Mouse (Mus musculus) brain, embryonic 14.5 days (tissue): ENCODE data around the gene Ap1s2. TPM values are rescaled to one million over a fixed set of nuclear protein-coding genes. Genes with fewer than 3 reads are reported as not detected.

ENCODE experiments used
- DNase-seq: peaks from one replicate; pipeline ENCODE4 v3.0.0-alpha.2; 2011; ENCODE audit warnings: low read depth
- CTCF ChIP-seq: fragments of 200-500 bp; IDR thresholded peaks from 2 replicates; pipeline ENCODE4 v1.5.1; 2012; ENCODE audit warnings: inconsistent platforms, mild to moderate bottlenecking, moderate library complexity, borderline replicate concordance; ENCODE audit not compliant: insufficient read depth, insufficient read length; ENCODE audit errors: extremely low read depth
- POLR2A ChIP-seq: fragments of 200-500 bp; IDR thresholded peaks from 2 replicates; pipeline ENCODE4 v1.6.1; 2012; ENCODE audit warnings: mild to moderate bottlenecking, inconsistent platforms, borderline replicate concordance; ENCODE audit not compliant: poor library complexity, insufficient read depth, insufficient read length, severe bottlenecking; ENCODE audit errors: extremely low read depth
- polyA plus RNA-seq: library from polyadenylated mRNA; depleted of rRNA; stranded (reverse); fragments of >200 nt; gene quantifications from 2 replicates; pipeline ENCODE4 v1.2.3, GENCODE M21; 2012; rRNA removed

Gene Ap1s2
- polyA plus RNA-seq = 39.7 and 47.6 TPM in 2 replicates

DNA sequence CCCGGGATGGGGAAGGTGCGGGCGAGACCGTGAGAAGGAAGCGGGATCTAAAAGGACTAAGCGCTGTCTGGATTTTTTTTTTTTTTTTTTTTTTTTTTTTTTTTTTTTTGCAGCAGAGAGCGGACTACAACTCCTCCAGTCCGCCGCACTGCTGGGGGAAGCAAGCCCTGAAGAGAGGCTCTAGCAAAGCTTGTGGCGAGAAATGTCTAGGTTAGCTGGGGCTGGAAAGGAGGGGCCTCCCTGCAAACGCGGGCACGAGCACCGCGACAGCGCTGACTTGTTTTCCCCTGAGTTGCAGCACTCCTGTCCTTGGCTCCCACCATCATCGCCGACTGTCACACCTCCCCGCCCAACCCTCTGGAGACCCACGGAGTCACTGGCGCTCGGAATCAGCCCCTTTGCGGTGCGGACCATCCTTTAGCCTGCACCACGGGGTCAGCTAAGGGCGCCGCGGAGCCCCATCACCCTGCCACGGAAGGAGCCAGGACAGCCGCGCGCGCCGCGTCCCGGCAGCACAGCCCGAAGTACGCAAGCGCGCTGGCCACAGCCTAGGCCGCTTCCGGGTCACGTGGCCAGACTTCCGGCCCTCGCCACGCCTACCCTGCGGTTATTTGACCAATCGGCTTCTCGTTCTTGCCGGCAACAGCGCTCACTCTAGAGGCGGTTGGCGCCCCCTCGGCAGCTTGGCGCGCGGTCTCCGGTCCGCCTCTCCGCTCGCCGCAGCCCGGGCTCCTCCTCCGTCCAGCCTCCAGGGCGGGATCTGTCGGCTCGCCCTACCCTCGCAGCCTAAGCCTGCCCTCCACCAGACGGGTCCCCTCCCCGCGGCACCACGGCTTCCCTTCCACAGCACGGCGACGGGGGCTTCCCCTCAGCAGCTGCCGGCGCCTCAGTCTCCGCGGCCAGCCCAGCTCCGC, at the start of gene Ap1s2:
Gene Ap1s2, plus strand, starts transcription at position 681 of the 914 bp plus-strand sequence.
- peak; percentile 98 for DNase-seq
- TF ChIP-seq POLR2A (peak; percentile 87), CTCF (no peak)

DNA sequence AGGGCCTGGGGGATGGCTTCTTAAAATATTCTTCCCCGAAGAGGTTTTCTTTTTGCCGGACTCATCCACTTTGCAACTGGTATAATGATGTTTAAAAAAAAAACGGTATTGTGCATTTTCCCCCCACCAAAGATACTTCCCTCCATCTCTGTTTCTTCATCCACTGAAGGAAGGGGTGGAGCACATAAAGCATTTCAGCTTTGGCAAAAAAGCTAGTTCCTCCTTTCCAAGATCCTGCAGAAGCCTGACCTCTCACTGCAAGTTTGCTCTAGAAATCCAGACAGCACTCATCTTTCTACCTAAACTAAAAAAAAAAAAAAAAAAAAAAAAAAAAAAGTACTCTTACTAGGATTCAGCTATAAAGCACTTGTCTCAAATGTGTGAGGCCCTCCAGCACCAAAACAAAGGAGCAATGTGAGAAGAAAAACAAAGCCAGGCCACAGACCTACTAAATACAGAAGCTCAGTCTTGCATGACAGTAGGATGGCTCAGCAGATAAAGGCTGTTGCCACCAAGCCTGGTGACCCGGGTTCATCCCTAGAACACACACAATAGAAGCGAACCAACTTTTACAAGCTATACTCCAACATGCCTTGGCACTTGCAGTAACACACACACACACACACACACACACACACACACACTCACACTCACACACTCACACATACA, 41.0 kb upstream of the Ap1s2 start:
- DNase-seq = no peak
- no peak for TF ChIP-seq POLR2A
- TF ChIP-seq CTCF = no peak

- no peak for DNase-seq
- TF ChIP-seq POLR2A (no peak), CTCF (no peak)
Measured at GRCm38 (mm10) chrX:163868659-163869278, 40.0 kb upstream of the Ap1s2 start.

- no peak for TF ChIP-seq POLR2A
- no peak for TF ChIP-seq CTCF
- DNase-seq = no peak
Measured at GRCm38 (mm10) chrX:163875932-163876331, 32.9 kb upstream of the Ap1s2 start.

DNA sequence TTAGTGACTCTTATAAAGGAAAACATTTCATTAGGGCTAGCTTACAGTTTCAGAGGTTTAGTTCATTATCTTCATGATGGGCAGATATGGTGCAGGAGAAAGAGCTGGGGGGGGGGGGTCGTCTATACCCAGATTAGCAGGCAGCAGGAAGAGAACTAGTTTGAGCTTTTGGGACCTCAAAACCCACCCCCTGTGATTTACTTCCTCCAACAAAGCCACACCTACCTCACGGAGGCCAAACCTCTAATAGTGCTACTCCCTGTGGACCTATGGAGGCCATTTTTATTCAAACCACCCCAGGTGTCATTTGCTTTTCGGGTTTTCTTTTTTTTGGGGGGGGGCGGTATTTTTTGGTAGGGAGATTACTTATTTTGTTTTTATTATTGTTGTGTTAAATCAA, 32.2 kb upstream of the Ap1s2 start:
- TF ChIP-seq POLR2A = no peak
- TF ChIP-seq CTCF = no peak
- no peak for DNase-seq

GRCm38 (mm10) chrX:163879039-163879438, 29.8 kb upstream of the Ap1s2 start:
- TF ChIP-seq CTCF = no peak
- no peak for TF ChIP-seq POLR2A
- DNase-seq = no peak

DNA sequence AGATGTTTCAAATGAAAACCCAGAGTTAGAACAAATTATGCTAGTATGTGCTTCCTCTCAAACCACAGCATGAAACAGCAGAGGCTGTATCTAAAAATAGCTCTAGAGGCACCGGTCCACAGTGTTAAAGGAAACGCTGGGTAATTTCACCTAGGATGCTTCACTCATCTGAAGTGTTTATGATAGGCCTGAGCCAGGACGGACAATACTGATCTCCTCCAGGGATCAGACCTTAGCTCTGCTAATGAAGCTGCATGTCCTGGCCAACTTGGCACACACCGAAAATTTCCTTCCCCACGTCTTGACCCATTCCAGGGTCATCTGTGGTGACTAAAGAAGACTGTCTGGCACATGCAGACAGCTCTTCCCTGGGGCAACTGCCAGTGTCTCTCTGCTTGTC, 29.4 kb upstream of the Ap1s2 start:
- TF ChIP-seq CTCF (no peak), POLR2A (no peak)
- DNase-seq = peak; percentile 13

- DNase-seq = peak; percentile 83
- TF ChIP-seq POLR2A (no peak), CTCF (no peak)
Measured at GRCm38 (mm10) chrX:163885539-163885981, 23.3 kb upstream of the Ap1s2 start.

DNA sequence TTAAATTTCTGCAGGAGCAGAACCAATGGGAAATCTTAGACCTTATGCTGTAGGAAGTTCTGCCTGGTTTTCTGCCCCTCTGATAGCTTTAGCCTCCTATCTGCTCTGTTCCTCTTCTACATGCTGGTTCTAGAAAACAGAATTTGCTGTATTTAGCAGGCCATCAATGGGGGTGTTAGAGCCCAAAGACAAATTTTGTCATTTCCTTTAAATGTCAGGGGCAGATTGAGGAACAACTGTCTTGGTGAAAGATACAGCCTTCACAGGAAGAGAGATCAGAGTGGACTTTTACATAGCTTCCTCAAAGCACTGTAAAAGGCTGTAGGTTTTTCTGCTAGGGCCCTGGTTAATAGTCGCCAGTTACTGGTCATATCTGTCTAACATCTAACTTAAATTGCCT, 11.5 kb upstream of the Ap1s2 start:
- TF ChIP-seq POLR2A (no peak), CTCF (no peak)
- DNase-seq = no peak

- no peak for DNase-seq
- TF ChIP-seq POLR2A (no peak), CTCF (no peak)
Measured at GRCm38 (mm10) chrX:163899431-163900020, 9.3 kb upstream of the Ap1s2 start.

DNA sequence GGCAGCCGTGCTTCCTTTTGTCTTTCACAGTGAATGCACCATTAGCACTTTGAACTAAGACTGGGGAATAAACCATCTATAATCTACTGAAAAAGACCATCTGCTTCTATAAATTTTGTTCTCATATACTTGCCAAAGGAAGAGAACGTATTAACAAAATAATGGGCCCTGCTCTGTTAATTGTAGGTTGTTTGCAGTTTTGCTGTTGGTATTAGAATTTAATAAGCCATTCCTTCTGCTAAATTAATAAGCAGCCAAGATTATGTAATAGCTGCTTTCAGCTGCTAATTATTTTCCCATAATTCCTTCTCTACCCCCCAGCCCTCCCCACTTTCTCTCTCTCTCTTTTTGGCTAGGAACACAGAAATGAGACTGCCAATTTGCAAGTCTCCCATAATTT, 2.0 kb upstream of the Ap1s2 start:
- TF ChIP-seq POLR2A (no peak), CTCF (no peak)
- DNase-seq = peak; percentile 65

GRCm38 (mm10) chrX:163908003-163908336, 847 bp upstream of the Ap1s2 start:
- no peak for DNase-seq
- TF ChIP-seq CTCF = no peak
- TF ChIP-seq POLR2A = no peak

- TF ChIP-seq POLR2A = no peak
- no peak for TF ChIP-seq CTCF
- DNase-seq = peak; percentile 66
Measured at GRCm38 (mm10) chrX:163909381-163909780, 564 bp downstream of the Ap1s2 start.
